Mouse (Mus musculus): ENCODE data around the gene B4galt2.

GRCm38 (mm10) chr4:117918261-117918660 is 35.0 kb upstream of the B4galt2 start:
- TF ChIP-seq CTCF (IDR thresholded peaks at IDR 0.05; ENCODE audit: control insufficient read depth, insufficient read depth, insufficient read length) (no peak), FOSL1 (IDR thresholded peaks at IDR 0.05; ENCODE audit: insufficient read depth, low read length, poor library complexity, severe bottlenecking) (no peak), MAX (IDR thresholded peaks at IDR 0.05) (no peak), MYOG (IDR thresholded peaks at IDR 0.05; ENCODE audit: control insufficient read depth, extremely low read depth, insufficient read length) (no peak), USF1 (IDR thresholded peaks at IDR 0.05; ENCODE audit: low read depth) (no peak), CEBPB (IDR thresholded peaks at IDR 0.05; ENCODE audit: low read depth) (no peak)

Measured in C2C12 (cell line).